Mouse (Mus musculus) bone marrow macrophage, adult 2 months (primary cell): Measurements from ENCODE around the gene Phf3. TPM values are rescaled to one million over a fixed set of nuclear protein-coding genes. Genes with fewer than 3 reads are reported as not detected.

Experiments used
- H3K27ac ChIP-seq: 2 replicates; pipeline ENCODE4 v1.5.1; 2012; ENCODE audit warnings: low read depth, low read length; ENCODE audit not compliant: insufficient read depth
- H3K4me1 ChIP-seq: 2 replicates; pipeline ENCODE4 v1.6.1; 2012; ENCODE audit warnings: low read length; ENCODE audit not compliant: control insufficient read depth, insufficient read depth
- H3K4me3 ChIP-seq: 2 replicates; pipeline ENCODE4 v1.5.1; 2012; ENCODE audit warnings: mild to moderate bottlenecking, low read length, moderate library complexity; ENCODE audit not compliant: insufficient read depth
- CTCF ChIP-seq: IDR thresholded peaks from 2 replicates; pipeline ENCODE4 v1.5.1; 2012; ENCODE audit warnings: low read depth, mild to moderate bottlenecking, low read length, moderate library complexity
- POLR2A ChIP-seq: IDR thresholded peaks from 2 replicates; pipeline ENCODE4 v1.6.1; 2012; ENCODE audit warnings: mild to moderate bottlenecking, low read depth, low read length, borderline replicate concordance
- polyA plus RNA-seq: library from polyadenylated mRNA; stranded (reverse); fragments of >200 nt; gene quantifications from 2 replicates; pipeline ENCODE4 v1.2.4, GENCODE M21; 2012; ENCODE audit not compliant: missing spikeins, insufficient read depth, insufficient read length

The Phf3 gene
- polyA plus RNA-seq, 1 experiment, result 55.2 TPM

DNA sequence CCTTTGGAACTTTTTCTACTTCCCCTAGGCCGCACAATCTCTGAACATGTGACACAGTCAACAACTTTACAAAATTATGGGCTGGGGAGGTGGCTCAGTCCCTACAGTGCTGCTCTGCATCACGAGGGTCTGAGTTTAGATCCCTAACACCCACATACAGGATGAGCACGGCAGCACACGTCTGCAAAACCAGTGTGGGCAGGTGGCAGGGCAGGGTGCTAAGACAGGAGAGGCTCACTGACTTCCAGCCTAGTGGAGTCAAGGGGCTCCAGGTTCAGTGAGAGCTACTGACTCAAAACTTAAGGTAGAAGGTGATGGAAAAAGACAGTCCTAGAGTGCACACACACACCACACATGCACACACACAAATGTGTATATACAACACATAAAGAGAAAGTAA is 40.9 kb downstream of the Phf3 start:
- no peak overlapping the region for H3K4me3 ChIP-seq
- no peak overlapping the region for H3K27ac ChIP-seq
- TF ChIP-seq POLR2A, result no peak
- no peak for TF ChIP-seq CTCF
- H3K4me1 ChIP-seq, result no peaks in the 10 kb centered on the region; the same call in 1 of the 2 replicates

DNA sequence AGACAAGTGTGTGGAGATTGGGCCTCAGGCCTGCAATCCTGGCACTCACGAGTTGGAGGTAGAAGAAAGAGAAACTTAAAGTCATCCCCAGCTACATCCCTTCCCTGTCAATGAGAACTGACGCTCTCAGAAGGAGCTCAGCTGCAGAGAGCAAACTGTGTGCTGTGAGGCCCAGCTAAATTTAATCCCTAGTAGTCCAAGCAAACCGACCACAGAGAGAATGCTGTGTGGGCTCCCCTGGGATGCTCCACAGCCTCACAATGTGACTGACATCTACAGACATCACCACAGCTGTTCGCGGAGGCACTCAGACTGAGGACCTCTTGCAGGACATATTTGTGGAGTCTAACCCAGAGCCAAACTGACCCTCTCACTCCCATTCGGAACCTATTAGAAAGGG is 54.3 kb downstream of the Phf3 start:
- Histone ChIP-seq H3K4me1 (no peaks in the 10 kb centered on the region), H3K27ac (no peak overlapping the region), H3K4me3 (no peak overlapping the region)
- TF ChIP-seq POLR2A (no peak), CTCF (no peak)

DNA sequence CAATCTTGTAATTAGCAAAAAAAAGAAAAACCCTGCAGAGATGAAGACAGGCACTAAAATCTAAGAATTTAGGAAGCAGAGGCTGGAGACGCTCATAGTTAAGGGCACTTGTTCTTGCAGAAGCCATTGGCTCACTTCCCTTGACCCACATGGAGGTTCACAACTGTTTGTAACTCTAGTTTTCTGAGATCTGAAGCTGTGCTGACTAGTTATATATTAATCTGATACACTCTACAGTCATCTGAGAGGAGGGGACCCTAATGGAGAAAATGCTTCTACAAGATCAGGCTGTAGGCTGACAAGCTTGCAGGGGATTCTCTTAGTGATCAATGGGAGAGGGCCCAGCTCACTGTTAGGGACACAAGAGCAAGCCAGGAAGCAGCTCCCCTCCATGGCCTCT is 58.1 kb downstream of the Phf3 start:
- TF ChIP-seq CTCF, result no peak
- TF ChIP-seq POLR2A, result no peak
- Histone ChIP-seq H3K27ac (no peak overlapping the region), H3K4me1 (no peaks in the 10 kb centered on the region), H3K4me3 (no peak overlapping the region)

DNA sequence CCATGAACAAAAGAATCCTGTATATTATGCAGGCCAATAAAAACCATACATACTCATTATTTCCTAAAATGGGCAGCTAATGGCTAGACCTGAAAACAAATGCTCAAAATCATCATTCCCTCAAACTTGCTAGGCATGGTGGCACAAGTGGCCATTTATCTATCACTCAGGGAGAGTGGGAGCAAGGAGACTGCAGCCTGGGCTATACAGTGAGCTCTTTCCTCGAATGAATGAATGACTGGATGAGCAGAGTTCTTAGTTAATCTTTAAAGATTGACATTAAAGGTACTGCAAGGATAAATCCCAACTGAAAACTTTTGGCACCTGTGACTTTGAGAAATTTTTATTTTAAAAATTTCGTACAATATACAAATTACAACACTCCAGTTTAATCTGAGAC is 58.7 kb downstream of the Phf3 start:
- no peak for TF ChIP-seq POLR2A
- TF ChIP-seq CTCF, result no peak
- no peak overlapping the region for H3K27ac ChIP-seq
- H3K4me3 ChIP-seq, result no peak overlapping the region
- H3K4me1 ChIP-seq, result no peaks in the 10 kb centered on the region

DNA sequence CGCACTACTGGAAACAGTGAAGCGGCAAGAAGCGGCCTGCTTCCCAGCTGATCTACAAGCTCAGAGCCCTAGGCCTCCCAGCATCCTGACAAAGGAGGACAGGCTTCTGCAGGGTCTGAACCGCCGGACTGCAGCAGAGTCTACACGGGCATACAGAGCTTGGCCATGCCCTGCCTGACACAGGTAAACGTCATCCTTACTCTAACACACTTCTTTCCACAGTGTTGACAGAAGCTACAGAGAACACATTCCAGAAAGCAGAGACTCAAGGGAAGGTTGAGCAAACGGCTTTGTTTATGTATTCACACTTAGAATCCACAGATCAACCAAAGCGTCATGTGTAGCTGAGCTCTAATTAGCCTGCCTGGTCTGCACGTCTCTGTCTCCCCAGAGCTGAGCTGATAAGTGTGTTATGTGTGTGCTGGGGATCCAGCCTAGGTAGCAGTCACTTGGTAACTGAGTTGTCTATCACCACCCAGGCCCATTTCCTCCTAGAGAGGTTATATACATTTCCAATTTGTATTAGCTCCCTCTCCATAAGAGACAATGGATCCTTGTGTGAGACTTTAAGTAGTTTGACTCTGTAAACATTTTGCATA is 65.5 kb downstream of the Phf3 start:
- Histone ChIP-seq H3K4me1 (no peaks in the 10 kb centered on the region), H3K27ac (no peak overlapping the region), H3K4me3 (no peak overlapping the region)
- TF ChIP-seq POLR2A (no peak), CTCF (no peak)

DNA sequence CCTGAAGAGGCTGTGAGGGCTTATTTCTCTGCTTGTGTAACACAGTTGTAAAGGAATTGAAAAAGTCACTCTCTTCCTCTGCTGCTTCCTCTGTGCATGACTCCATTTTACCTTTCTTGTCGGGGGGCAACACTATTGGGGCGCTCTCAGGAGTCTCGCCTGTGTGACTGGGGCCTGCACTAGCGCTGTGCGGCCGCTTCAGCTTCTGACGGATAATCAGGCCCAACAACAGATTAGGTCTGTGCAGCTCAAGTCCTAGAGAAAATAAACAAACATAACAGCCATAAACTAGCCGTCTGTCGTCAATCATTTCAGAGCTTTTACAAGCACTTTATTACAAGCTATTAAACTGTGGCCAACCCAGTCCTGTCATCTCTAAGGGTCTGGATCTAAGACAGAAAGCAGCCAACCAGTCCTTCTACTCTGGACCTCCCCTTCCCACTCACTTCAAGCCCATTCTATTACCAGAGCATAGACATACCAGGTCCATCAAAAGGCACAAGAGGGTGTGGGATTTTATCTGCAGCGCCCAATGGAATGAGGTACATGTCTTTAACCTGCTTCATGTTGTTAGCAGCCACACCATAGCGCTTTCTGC is 67.9 kb downstream of the Phf3 start:
- Histone ChIP-seq H3K4me3 (no peak overlapping the region), H3K4me1 (no peaks in the 10 kb centered on the region), H3K27ac (no peak overlapping the region)
- TF ChIP-seq POLR2A, result no peak

DNA sequence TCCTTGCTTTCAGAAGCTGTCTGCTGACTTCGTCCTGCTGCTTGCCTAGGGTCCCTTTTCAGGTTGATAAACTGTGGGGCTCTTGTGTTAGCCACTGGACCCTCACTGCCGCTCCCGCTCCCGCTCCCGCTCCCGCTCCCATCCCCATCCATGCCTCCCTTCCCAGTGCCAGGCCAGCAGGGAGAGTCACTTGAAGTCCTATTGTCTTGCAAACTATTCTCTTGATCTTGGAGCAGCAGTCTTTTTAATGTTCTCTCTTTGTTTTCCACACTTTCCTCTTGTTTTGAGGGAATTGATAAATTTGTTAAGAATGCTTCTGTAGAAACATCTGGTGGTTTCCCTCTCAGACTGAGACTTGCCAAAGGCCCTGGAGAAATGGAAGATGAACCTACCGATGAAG is 68.8 kb downstream of the Phf3 start:
- no peak overlapping the region for H3K27ac ChIP-seq
- TF ChIP-seq CTCF (no peak), POLR2A (no peak)
- no peaks in the 10 kb centered on the region for H3K4me1 ChIP-seq
- no peak overlapping the region for H3K4me3 ChIP-seq

DNA sequence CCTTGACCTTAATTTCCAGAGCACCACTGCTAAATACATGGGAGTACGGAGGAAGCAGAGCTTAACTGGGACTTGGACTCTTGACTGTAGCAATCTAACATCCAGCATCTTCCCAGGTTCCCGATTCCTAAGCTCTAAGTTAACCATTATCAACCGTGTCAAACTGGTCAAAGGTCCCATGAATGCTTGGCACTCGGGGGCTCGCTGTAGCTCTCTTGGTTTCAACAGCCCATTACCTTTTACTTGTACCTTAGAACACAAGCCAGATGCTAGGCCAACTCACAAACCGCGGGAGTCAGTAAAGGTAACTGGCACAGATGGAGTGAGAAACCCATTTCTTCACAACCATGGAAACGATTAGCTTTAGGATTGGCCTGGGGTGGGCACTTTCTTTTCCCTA is 71.8 kb downstream of the Phf3 start:
- no peak overlapping the region for H3K27ac ChIP-seq
- no peaks in the 10 kb centered on the region for H3K4me1 ChIP-seq
- H3K4me3 ChIP-seq, result no peak overlapping the region
- TF ChIP-seq CTCF, result no peak
- TF ChIP-seq POLR2A, result no peak

DNA sequence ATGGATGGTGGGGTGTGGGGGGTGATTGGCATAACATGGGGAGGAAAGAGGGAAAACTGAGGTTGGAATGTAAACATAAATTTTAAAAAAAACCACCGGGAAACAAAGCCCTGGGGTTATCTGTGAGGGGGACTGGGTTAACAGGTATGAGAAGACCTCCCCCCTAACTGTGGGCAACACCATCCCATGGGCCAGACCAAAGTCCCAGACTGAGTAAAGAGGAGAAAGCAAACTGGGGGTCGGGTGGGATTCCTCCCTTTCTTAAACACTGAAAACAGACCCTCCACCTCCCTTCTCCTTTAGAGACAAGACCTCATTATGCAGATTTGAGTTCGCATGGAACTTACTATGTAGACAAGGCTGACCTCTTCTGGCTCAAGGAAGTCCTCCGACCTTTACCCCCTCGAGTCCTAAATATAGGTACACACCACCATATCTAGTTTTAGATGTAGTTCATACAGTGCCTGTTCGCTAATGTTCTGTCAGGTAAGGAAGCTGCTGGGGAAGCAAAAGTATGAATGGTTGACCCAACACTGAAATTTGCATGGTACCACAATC is 74.4 kb downstream of the Phf3 start:
- Histone ChIP-seq H3K4me1 (no peaks in the 10 kb centered on the region), H3K4me3 (no peak overlapping the region), H3K27ac (no peak overlapping the region)
- no peak for TF ChIP-seq CTCF
- TF ChIP-seq POLR2A, result no peak

DNA sequence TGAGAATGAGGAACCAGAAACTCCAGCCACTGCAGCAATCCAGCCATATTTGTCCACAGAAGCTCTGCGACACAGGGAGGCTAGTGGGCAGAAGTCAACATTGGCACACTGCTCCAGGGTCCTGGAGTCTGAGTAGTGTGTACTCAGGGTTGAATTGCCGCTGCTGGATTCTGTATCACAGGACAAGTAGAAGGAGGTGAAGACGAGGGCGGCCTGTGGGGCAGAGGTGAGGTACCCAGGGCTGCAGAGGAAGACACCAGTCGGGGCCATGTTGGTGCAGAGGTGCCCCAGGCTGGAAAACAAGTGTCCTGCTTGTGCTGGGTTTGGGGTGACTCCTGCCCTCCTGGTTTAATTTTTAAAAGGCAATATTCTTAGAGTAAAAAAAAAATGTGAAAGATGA is 79.1 kb downstream of the Phf3 start:
- TF ChIP-seq CTCF (no peak), POLR2A (no peak)

More for the DNA sequence above, 79.1 kb downstream of the Phf3 start:
- Histone ChIP-seq H3K4me3 (no peak overlapping the region), H3K27ac (no peak overlapping the region), H3K4me1 (peaks cover 7% of the 10 kb centered on the region)
